Mouse (Mus musculus) left cerebral cortex, postnatal 36 days (tissue): ENCODE measurements around the gene Hcfc2. TPM values are rescaled to one million over a fixed set of nuclear protein-coding genes. Genes with fewer than 3 reads are reported as not detected.

Experiments
- DNase-seq, 2 experiments: peaks; one replicate each; pipeline ENCODE4 v3.0.0; 2021 to 2022; ENCODE audit warnings: low spot score in 2 of 2, mixed read lengths in 1 of 2
- intact Hi-C: fragments of 180-260 bp; cut with DNase I; formaldehyde crosslinking; loops from one replicate; pipeline ENCODE4 v1.15.1; 2025
- total RNA-seq, 2 experiments: library from RNA; stranded (reverse); gene quantifications; 2 replicates each; pipeline ENCODE4 v1.2.3; 2021

Hcfc2 gene
- total RNA-seq, 2 experiments from 2014 or later = 36.7 to 41.2 TPM

DNA sequence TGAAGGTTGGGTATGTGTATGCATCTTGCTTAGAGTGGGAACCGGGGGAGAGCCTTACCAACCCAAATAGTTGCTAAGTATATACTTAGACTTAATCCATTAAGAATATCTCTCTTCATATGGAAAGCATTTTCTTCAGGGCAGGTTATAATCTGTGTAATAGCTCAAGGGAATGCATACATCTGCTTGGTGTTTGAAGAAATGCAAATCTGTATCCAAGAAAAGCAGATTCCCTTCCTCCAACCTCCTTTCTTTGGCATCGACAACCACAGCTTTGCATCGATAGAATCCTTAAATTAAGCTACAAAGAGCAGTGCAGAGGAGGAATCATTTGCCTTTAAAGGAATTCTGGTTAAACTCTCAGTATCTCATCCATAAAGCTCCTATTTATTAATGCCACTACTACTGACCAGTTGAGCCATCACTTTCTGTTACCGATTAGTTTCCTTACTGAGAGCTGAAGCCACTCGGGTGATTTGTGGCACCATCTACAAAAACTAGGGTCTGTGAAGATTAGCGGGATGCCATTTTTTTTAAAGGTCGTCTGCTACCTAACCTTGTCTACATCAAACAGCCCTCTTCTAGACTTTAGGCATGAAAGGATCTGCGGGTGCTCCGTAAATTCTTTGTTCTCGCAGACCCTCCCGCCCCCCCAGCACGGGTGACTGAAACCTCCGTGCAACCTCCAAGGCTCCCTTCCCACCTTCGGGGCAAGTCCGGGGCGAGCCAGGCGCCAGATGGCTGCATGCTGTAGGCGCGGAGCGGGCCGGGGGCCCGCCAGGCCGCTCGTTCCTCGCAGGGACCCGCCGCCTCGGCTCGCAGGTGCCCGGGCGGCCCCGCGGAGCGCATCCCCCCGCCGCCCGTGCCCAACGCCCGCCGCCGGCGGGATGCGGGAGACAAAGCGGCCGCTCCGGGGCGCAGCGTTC, 67.1 kb downstream of the Hcfc2 start:
- intact Hi-C loops = loop anchor here (2.0 to 10.0 kb wide), 4 partner anchors 34 to 782 kb away; partner anchors contain the start of gene Washc4
- DNase-seq = peak in 1 of 2 experiments; percentile 55

DNA sequence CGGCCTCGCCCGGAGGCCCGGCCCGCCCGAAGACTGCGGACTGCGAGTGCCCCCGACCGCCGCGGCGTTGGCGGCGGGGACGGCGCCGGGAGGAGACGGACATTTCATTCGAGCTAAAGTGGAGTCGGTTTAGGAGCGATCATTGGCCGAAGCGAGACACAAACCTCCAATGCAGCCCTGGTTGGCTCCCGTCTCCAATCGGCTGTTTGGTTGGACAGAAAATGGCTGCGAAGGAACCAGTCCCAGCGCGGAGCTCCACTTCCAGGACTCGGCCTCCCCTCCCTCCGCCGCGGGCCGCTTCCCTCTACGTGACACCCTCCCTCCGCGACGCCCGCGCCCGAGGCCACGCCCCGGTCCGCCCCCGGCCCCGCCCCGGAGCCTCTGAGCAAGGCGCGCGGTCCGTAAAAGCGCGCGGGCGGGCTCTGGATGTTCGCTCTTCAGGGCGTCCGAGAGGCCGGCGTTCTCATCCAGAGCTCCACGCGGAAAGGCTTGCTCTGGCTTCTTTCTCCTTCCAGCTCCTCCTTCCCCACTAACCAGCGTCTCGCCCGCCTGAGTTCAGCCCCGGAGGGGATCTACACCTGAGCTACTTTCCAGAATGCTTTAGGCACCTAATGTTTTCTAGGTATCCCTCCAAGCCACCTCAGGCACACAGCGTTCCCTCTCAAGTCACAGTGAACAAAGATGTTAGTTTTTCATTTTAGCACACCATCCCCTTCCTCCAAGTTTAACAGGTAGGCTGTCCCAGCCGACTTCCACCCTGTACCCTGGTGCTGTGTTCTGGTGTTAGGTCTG, 68.1 kb downstream of the Hcfc2 start, which contains the start of gene Nfyb:
TSS of gene Nfyb (minus strand) at position 305 of the 792 bp plus-strand sequence.
- intact Hi-C loops = loop anchor here (2.0 to 10.0 kb wide), 4 partner anchors 33 to 781 kb away; partner anchors contain the start of gene Washc4
- peak; percentile 96 to 97 for DNase-seq

DNA sequence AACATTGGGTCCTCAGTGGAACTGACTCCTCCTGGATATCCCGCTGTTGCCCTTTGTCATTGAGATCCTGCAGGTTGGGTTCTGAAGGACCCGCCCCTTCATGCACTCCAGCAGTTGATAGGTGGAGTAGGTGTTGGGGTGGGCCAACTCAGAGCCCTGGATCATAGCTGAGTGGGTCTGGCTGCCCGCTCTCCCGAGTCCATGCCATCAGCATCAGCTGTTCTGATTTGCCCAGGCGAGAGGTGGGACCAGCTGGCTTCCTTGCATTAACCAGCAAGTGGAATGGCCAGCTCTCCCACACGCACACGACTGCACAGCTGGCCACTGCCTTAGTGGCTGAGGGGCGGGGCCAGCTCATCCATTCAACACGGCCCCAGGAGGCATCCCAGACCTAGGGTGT, 72.9 kb downstream of the Hcfc2 start:
- no peak for DNase-seq
- intact Hi-C loops = loop anchor here (10.0 kb wide), 1 partner anchor 776 kb away; the partner anchor contains the start of gene Washc4

DNA sequence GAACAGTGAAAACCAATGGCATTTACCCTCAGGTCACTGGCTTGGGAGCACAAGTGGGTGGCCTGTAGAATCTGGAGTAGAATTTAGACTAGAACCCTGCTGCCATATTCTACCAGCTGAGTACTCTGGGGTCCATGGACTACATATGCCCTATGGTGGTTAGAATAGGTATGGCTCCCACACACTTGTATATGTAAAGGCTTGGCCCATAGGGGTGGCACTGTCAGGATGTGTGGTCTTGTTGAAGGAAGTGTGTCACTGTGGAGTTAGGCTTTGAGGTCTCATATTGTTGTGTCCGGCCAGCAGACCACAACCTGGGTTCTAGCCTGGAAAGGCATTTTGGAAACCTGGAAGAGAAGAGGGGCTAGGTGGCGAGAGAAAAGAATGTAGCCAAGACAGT, 74.8 kb downstream of the Hcfc2 start:
- intact Hi-C loops = no loop called here
- no peak for DNase-seq

DNA sequence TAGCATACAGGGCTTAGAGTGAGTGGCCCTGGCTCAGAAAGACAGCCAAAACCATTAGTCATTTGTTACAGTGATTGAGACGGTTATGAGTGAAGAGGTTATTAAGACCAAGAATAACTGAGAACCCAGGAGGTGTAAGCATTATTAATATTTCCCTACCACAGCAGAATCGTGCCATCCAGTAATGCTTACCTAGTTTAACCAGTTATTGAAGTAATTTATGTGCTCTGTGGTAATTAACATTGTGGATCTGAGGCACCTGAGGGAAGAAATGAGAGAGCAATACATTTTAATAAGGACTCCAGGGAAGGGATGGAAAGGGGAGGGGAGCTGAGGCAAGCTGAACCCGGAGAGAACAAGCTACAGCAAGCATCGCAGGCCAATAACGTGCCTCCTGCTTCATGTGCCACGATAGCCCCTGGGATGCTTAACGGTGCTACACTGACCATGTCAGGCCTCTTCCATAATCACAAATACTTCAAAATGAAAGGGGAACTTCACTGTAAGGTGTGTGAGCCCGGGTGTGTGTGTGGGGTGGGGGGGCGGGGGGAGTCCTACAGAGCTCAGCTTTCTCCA, 75.7 kb downstream of the Hcfc2 start:
- no peak for DNase-seq
- intact Hi-C loops = no loop called here

DNA sequence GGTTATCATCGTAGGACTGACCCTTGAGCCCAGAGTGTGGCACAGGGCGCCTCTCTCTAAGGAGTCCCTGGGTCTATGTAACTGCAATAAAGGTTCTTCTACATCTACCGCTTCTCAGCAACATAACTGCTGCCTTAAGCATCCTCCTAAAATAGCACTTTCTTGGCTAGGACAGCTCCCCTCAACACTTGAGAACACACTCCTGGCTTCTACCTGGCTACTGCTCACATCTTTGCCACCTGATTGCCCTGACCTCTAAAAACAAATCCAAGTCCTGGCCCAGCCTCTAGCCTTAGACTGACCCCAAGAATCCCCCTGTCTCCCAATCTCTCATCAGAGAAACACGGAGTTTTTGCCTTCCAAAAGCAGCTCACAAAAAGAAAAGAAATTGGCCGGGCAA, 78.9 kb downstream of the Hcfc2 start:
- no peak for DNase-seq
- intact Hi-C loops = no loop called here

DNA sequence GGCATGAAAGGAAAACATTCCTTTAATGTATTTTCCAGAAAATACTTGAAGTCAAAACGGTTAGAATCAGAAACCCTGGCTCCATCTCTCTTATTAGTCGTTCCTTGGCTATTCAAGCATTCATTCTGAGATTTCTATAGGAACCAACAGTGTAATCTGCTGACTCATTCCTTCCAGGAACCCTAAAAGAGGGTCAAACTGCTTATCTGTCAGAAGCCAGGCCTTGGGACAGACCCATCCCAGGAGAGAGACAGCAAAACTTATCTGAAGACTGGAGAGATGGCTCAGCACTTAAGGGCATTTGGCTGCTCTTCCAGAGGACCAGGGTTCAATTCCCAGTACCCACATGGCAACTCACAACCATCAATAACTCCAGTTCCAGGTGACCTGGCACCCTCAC, 81.1 kb downstream of the Hcfc2 start:
- intact Hi-C loops = no loop called here
- no peak for DNase-seq

DNA sequence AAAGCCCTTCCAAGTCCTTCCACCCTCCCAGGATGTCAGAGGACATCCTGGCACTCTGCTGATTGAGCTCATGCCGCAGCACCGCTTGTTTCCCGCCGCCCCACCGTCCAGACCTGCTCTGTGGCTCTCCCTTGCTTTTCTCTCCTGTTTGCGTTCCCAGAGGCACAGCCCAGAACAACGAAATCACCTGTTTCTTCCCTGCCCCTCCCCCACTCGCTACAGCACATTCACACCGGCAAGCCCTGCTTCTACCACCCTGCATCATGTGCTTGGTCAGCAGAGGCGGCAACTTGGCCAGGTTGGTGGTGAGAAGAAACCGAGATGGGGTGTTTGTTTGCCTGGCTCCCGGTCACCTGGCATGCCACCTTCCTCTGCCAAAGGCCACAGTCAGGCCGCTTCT, 81.9 kb downstream of the Hcfc2 start:
- DNase-seq = no peak
- intact Hi-C loops = no loop called here

DNA sequence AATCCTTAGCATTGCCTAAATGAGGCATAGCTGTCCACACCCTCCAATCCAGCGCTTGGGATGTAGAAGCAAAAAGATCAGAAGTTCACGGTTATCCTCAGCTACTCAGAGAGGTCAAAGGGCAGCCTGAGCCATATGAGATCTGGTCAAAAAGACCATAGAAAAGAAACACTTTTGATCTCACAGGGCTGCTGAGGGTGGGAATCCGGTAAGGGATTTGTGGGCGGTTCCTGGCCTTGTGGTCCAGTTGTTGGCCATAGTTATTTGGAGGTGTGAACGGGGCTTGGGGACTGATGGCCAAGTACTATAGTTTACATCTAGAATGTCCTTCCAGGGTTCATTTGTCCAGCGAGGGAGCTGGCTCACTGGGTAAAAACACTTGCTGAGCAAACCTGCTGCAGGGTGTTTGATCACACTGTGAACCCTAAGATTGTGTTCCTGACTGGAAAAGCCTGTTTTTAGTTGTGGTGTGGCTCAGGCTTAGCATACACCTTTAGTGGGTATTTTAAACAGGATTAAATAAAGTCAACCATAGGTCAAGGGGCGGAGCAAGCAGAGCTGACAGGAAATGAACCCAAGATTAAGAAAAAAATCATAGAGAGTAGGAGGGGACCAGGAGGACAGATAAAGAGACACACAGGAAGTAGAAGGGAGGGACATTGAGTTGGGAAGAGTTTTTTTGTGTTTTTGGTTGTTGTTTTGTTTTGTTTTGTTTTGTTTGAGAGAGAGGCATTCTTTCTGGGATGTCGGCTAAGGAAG, 83.0 kb downstream of the Hcfc2 start:
- intact Hi-C loops = no loop called here
- DNase-seq = no peak

DNA sequence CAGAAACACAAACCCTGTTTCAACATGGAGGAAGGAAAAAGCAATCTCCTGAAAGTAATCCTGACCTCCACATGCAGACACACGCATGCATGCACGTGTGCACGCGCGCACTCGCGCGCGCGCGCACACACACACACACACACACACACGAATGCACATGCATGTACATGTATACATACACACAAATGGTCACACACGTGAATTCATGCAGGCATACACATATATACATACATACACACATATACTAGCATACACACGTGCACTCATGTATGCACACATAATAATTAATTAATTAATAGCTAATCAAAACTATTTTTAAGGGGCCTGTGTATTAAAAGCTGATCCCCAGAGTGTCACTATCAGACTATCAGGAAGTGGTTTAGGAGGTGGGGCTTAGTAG, 83.9 kb downstream of the Hcfc2 start:
- intact Hi-C loops = no loop called here

DNA sequence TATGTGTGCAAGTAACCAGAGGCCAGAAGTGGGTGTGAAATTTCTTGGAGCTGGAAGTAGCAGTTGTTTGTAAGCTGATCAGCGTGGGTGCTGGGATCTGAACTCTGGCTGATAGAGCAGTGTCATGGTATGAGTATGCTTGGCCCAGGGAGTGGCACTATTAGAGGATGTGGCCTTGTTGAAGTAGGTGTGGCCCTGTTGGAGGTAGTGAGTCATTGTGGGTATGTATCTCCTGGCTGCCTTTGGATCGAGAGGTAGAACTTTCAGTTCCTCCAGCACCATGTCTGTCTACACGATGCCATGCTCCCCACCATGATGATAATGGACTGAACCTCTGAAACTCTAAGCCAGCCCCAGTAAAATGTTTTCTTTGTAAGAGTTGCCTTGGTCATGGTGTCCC, 84.4 kb downstream of the Hcfc2 start:
- DNase-seq = no peak
- intact Hi-C loops = no loop called here

More for the DNA sequence above, 83.9 kb downstream of the Hcfc2 start:
- DNase-seq = no peak

DNA sequence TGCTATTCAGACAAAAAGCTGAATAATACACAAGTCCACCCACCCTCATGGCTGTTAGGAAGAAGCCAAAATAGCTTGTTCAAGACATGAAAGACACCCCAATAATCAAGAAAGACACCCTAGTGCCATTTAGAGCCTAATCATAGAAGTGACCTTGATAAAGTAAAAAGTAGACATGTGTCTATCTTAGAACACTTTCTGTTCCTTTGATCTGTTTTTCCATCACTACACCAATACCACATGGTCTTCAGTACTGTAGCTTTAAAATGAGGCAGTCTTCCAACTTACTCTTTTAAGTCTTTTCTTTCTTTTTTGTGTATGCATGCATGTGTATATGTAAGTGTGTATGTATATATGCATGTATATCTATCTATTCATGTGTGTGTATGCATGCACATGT, 84.9 kb downstream of the Hcfc2 start:
- no peak for DNase-seq
- intact Hi-C loops = no loop called here

DNA sequence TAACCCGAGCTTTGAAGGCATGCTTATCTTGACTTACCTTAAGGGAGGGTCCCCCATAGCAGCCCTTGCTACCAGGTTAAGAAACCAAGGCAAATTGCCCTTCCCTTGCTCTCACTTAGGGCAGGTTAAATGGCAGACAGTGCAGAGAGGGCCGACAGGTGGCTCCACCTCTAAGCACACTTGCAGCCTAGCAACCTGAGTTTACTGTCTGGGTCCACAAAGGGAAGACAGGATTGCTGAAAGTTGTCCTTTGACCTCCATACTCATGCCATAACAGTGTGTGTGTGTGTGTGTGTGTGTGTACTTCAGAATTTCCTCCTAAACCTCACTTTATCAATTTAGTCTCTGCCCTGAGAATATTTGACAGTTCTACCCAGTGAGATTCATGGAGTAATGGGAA, 86.5 kb downstream of the Hcfc2 start:
- intact Hi-C loops = no loop called here
- no peak for DNase-seq

DNA sequence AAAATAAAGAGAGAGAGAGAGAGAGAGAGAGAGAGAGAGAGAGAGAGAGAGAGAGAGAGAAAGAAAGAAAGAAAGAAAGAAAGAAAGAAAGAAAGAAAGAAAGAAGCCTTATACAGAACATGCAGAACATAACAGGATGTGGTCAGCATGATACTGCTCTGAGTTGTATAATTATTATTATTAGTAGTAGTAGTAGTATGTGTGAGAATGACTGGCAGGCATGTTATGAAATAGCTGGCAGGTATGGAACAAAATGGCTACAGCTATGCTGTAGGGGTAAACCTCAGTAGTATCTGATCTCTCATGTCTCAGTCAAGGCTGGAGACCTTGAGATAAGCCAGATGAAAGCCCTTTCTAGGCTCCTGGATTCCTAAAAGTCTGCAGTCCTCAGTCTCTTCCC, 93.2 kb downstream of the Hcfc2 start:
- DNase-seq = no peak

DNA sequence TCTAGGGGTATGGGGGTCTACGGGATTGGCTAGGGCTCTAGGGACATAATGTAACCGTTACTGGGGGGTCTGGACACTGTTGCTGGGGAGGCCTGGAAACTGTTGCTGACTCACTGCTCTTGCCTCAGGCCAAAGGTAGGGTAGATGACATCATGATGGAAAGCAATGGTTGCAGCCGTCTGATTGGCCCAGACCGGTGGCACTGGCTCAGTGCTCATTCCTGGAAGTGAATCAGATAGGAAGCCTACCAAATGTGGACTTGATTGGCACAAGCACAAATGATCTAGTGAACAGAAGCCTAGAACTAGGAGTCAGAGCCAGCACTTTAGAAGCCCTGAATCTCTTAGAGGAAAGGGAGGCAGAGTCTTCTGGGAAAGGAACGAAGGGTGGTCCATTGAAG, 94.5 kb downstream of the Hcfc2 start:
- DNase-seq = no peak
- intact Hi-C loops = no loop called here

More for the DNA sequence above, 93.2 kb downstream of the Hcfc2 start:
- intact Hi-C loops = no loop called here

DNA sequence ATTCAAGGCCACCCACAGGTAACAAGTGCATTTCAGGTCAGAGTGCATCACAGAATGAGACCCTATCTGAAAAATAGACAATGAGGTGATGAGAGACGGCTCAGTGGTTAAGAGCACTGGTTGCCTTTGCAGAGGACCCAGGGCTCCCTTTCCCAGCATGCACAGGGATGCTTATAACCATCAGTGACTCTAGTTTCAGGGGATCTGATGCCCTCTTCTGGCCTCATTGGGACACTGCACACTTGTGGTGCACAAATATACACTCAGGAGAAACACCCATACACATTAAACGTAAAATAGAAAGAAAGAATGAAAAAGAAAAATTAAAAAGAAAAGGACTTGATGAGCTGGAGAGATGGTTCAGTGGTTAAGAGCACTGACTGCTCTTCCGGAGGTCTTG, 95.8 kb downstream of the Hcfc2 start:
- intact Hi-C loops = no loop called here
- DNase-seq = no peak
